Mouse (Mus musculus) adrenal gland, postnatal 14 days (tissue): ENCODE measurements at regions not wholly inside any gene's neighbourhood (a gene's known extent, or its start where the extent isn't known, plus 50 kb on each side); places are given as distances from the start of the nearest gene placed in this dataset.

Experiments used
- DNase-seq: peaks from one replicate; pipeline ENCODE4 v3.0.0; 2021; ENCODE audit warnings: mixed read lengths

- DNase-seq, result no peak
Measured at GRCm38 (mm10) chr17:4199698-4200153, 503.7 kb upstream of the Nox3 start.

- no peak for DNase-seq
Measured at GRCm38 (mm10) chr17:4201300-4201699, 505.2 kb upstream of the Nox3 start.

- DNase-seq, result no peak
Measured at GRCm38 (mm10) chr17:4208142-4208925, 512.3 kb upstream of the Nox3 start.

GRCm38 (mm10) chr17:4209650-4210049 is 513.6 kb upstream of the Nox3 start:
- DNase-seq, result no peak

- DNase-seq, result no peak
Measured at GRCm38 (mm10) chr17:4212586-4212985, 516.5 kb upstream of the Nox3 start.

GRCm38 (mm10) chr17:4214970-4215369 is 518.9 kb upstream of the Nox3 start:
- DNase-seq, result no peak

GRCm38 (mm10) chr17:4216203-4216602 is 520.1 kb upstream of the Nox3 start:
- no peak for DNase-seq

- DNase-seq, result no peak
Measured at GRCm38 (mm10) chr17:4216750-4217149, 520.7 kb upstream of the Nox3 start.

GRCm38 (mm10) chr17:4220661-4221360 is 524.8 kb upstream of the Nox3 start:
- no peak for DNase-seq

GRCm38 (mm10) chr17:4227889-4228288 is 531.8 kb upstream of the Nox3 start:
- DNase-seq, result no peak

GRCm38 (mm10) chr17:4229969-4230368 is 533.9 kb upstream of the Nox3 start:
- no peak for DNase-seq

- no peak for DNase-seq
Measured at GRCm38 (mm10) chr17:4250476-4250875, 554.4 kb upstream of the Nox3 start.

GRCm38 (mm10) chr17:4265471-4265870 is 569.4 kb upstream of the Nox3 start:
- no peak for DNase-seq

- DNase-seq, result no peak
Measured at GRCm38 (mm10) chr17:4265946-4266345, 569.9 kb upstream of the Nox3 start.

- no peak for DNase-seq
Measured at GRCm38 (mm10) chr17:4266487-4266886, 570.4 kb upstream of the Nox3 start.

GRCm38 (mm10) chr17:4268380-4268779 is 572.3 kb upstream of the Nox3 start:
- no peak for DNase-seq

- no peak for DNase-seq
Measured at GRCm38 (mm10) chr17:4272456-4272855, 576.4 kb upstream of the Nox3 start.

- no peak for DNase-seq
Measured at GRCm38 (mm10) chr17:4276722-4277121, 580.7 kb upstream of the Nox3 start.

- peak; percentile 39 for DNase-seq
Measured at GRCm38 (mm10) chr17:4278239-4278827, 582.3 kb upstream of the Nox3 start.

GRCm38 (mm10) chr17:4281451-4281850 is 585.4 kb upstream of the Nox3 start:
- peak; percentile 53 for DNase-seq

- DNase-seq, result peak; percentile 20
Measured at GRCm38 (mm10) chr17:4291418-4291817, 595.4 kb upstream of the Nox3 start.

- DNase-seq, result peak; percentile 17
Measured at GRCm38 (mm10) chr17:4296521-4297155, 600.6 kb upstream of the Nox3 start.

- no peak for DNase-seq
Measured at GRCm38 (mm10) chr17:4297156-4297535, 601.1 kb upstream of the Nox3 start.
